Mouse (Mus musculus) erythroblast, adult 5-6 weeks (primary cell): Measurements from ENCODE around the gene Mboat7. TPM values are rescaled to one million over a fixed set of nuclear protein-coding genes. Genes with fewer than 3 reads are reported as not detected.

Experiments
- ATAC-seq: replicated peaks from 2 replicates; pipeline ENCODE4 v1.8.0; 2016; ENCODE audit warnings: moderate number of reproducible peaks, mild to moderate bottlenecking, moderate TSS enrichment, inconsistent platforms; ENCODE audit not compliant: poor library complexity, low FRiP score, severe bottlenecking
- total RNA-seq, 2 experiments: library from RNA; stranded (forward) in 1 of 2; stranded (reverse) in 1 of 2; fragments of 150-400 nt in 1 of 2; fragments of 200-764, 138-1000 nt in 1 of 2; gene quantifications; 2 replicates each; pipeline versions ENCODE4 v1.2.3 to v1.2.4; 2015 to 2017; ENCODE audit warnings: low replicate concordance in 2 of 2

Mboat7 gene
- total RNA-seq, 2 experiments from 2014 or later: 6.1 to 27.7 TPM

DNA sequence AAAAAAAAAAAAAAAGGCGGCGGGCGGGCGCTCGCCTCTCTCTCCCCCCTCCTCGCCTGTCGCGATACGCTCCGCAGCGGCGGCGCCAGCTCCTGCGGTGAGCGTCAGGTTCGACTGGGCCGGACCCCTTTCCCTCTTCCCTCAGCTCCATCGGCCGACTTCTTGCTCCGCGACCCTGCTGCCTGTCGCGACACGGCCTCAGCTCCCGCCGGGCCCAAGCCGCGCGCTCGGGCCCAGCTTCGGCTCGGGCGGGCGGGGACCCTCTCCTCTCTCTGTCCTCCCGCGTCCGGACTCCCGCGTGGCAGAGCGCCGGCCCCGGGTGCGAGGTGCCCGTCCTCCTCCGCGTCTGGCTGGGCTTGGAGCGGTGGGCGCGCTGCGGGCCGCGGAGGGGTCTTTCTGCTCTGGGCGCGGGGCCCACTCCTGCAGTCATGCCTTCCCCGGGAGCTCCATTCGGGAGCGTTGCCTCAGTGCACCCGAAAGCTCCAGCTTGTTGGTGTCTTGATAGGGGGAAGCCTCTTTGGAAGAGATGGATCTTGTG lies 47.8 kb downstream of the Mboat7 start:
- peak; percentile 26 for ATAC-seq

DNA sequence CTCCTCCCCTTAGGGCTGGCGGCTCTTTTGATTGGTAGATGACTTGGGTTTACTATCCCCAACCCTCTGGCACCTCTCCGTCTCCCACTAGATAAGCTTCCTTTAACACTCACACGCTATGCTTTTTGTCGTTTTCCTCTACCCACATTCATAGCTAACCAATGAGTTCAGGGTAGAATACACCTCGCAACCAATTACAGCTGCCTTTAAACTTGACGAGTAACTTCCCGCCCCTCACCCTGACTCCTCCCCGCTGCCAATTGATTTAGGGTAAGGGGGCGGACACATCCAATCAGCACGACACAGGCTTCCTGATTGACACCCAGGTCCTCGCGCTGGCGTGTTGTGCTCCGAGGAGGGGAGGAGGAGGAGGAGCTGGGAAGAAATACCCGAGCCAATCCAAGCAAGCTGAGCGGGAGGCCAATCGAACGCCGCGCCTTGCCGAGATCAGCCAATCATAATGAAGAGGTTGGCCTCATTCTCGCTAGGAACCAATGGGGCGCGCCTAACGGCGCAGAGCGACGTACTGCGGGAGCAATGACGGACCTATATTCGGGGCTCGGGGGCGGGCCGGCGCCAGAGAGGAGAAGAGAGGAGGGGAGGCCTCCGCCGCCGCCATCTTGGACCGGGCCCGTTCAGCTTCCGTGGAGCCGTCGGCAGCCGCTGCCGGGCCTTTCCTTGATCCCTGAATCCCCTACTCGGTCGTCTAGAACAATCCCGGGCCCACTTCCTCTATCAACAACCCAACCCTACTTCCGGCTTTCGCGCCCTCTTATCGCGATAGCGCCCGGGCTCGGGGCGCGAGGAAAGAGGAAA lies 48.4 kb downstream of the Mboat7 start, which contains the start of gene Cnot3:
Gene Cnot3, plus strand, starts transcription at position 597 of the 816 bp plus-strand sequence.
- peak; percentile 92 for ATAC-seq

DNA sequence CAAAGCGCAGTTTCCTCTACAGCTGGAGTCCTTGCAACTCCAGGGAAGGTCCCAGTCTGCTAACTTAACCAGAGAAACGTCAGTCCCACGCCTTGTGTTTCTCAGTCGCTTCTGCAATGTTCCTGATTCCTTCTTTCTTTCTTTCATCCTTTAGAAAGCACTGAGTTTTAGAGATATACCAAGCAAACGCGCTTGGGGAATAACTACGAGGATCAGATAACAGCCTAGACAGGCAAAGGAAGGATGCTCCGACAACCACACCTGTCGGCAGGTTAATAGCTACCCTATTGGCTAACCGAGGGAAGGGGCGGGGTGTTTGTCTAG lies 49.0 kb downstream of the Mboat7 start:
- peak; percentile 2; the same call in 1 of the 2 replicates for ATAC-seq

DNA sequence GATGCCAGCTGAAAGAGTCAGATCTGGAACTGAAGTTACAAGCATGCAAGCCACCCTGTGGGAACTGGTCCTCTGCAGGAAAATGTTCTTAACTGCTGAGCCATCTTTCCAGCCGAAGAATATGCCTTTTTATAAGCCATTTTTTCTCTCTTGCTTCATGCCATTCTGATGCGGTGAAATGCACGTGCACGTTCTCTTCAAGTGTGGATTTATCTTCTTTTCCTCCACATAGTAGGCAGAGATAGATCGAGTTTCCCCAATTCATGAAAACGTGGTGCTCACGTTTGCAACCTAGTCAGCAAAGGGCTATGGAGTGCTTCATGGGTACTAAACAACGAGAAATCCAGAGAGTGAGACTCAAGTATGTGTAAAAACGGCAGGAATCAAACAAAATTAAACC lies 49.5 kb downstream of the Mboat7 start:
- no peak for ATAC-seq

DNA sequence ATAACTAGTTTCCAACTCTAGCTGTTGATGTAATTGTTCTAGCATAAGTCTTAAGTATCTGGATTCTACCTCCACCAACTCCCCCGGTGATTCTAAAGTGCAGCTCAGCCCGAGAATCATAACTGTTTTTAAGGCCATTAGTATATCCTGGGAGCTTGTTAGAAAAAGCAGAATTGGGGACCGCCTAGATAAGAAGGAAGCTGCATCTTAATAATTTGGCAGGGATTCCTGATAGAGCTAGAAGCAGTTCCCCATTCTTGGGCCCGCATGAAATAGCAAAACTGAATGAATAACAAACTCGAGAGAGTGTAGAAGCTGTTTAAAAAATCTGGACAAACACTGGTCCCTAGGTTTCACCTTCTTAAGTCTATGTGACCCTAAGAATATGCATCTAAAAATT lies 49.9 kb downstream of the Mboat7 start:
- ATAC-seq: no peak

DNA sequence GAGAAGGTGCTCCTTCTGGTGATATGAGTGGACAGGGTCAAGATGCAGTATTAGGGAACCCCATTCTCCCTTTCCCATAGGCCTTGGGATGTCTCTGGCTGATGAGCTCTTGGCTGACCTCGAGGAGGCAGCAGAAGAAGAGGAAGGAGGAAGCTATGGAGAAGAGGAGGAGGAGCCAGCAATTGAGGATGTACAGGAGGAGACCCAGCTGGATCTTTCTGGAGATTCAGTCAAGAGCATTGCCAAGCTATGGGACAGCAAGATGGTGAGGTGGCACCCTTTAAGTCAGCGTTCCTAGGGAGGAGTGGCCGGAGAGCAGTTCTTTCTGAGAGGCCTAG lies 62.9 kb downstream of the Mboat7 start:
- no peak for ATAC-seq

DNA sequence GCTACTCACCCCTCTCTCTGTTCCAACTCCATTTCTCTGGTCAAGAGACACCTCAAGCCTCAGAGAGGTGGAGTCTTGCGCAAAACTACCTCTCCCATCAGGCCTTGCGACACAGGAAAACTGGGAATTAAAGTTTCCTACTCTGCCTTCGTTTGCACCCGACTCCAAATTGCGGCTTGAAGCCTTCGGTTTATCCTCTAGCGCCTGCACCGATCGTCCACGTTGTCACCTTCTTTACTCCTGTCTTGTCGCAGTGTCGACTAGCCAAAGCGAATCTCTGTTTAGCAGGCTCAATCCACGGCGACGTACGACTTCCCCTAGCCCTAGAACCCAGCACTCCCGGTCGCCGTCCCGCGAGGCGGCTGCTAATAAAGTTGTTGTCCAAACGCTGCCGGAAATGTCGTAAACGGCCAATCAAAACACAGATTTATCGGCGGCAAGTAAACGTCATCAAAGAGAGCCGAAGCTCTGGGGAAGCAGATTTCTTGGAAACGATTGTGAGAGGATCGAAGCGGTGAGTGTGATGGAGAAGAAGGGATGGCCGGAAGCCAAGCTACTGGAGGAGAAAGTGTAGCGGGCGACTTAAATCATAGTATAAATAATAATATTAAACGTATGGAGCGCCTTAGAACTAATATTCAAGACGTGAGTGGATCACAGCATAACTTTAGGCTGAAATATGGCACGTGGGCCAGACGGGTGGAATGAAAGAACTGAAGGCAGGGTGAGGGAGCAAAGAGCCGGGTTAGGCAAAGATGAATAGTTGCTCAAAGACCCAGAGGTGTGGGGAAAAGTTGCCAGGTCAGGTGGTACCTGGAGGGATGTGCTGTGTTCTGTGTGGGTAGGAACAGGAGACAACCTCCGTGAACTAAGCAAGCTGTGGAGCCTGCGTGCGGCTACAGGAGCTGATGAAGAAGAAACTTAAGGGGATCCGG lies 63.5 kb downstream of the Mboat7 start, which contains the start of the genes Tfpt and Prpf31:
Gene Tfpt, minus strand, starts transcription at position 387 of the 935 bp plus-strand sequence.
Gene Prpf31, plus strand, starts transcription at position 443 of the 935 bp plus-strand sequence.
- peak; percentile 92 for ATAC-seq

DNA sequence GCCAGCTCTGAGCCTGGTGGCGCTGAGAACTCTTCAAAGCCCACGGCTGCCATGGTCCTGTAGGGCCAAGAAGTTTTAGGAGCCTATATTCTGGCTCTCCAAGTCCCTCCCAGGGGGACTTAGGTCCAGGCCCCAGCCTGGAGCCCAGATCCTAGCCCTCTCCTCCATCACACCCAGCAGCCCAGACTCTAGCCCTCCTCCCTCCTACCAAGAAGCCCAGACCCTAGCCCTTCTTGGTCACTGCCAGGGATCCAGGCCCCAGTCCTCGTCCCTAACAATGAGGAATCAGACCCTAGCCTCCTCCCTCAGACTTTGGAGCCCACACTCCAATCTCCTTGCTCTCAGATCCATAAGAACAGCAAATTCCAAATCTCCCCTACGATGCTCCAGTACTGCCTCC lies 64.3 kb downstream of the Mboat7 start:
- peak; percentile 20 for ATAC-seq

Other genes starting within 250 kb of the Mboat7 start
- gene Tarm1, start 190.9 kb downstream of the Mboat7 start, total RNA-seq (2015; ENCODE audit: low replicate concordance): 0.63 TPM in 1 of 2 replicates, not detected in the other
- gene Tarm1, start 190.9 kb downstream of the Mboat7 start, total RNA-seq (2017; ENCODE audit: low replicate concordance): 0.34 and 1.8 TPM in 2 replicates
- gene Oscar, start 77.4 kb downstream of the Mboat7 start, total RNA-seq (2015; ENCODE audit: low replicate concordance): not detected in 2 replicates
- not detected in 2 replicates for gene Oscar, start 77.4 kb downstream of the Mboat7 start, total RNA-seq (2017; ENCODE audit: low replicate concordance)
- gene Ndufa3, start 76.2 kb downstream of the Mboat7 start, total RNA-seq (2015; ENCODE audit: low replicate concordance): 136 and 146 TPM in 2 replicates
- gene Ndufa3, start 76.2 kb downstream of the Mboat7 start, total RNA-seq (2017; ENCODE audit: low replicate concordance): 46.0 and 54.0 TPM in 2 replicates
- gene Tfpt, start 63.6 kb downstream of the Mboat7 start, total RNA-seq (2015; ENCODE audit: low replicate concordance): 4.2 and 4.6 TPM in 2 replicates
- 15.4 and 15.5 TPM in 2 replicates for gene Tfpt, start 63.6 kb downstream of the Mboat7 start, total RNA-seq (2017; ENCODE audit: low replicate concordance)
- 8.8 and 10.4 TPM in 2 replicates for gene Prpf31, start 63.5 kb downstream of the Mboat7 start, total RNA-seq (2015; ENCODE audit: low replicate concordance)
- gene Prpf31, start 63.5 kb downstream of the Mboat7 start, total RNA-seq (2017; ENCODE audit: low replicate concordance): 9.5 and 16.4 TPM in 2 replicates
- 80.9 and 94.9 TPM in 2 replicates for gene Cnot3, start 48.3 kb downstream of the Mboat7 start, total RNA-seq (2015; ENCODE audit: low replicate concordance)
- 15.2 and 20.4 TPM in 2 replicates for gene Cnot3, start 48.3 kb downstream of the Mboat7 start, total RNA-seq (2017; ENCODE audit: low replicate concordance)
- 1.5 and 5.0 TPM in 2 replicates for gene Leng1, start 27.7 kb downstream of the Mboat7 start, total RNA-seq (2015; ENCODE audit: low replicate concordance)
- gene Leng1, start 27.7 kb downstream of the Mboat7 start, total RNA-seq (2017; ENCODE audit: low replicate concordance): 1.7 and 2.6 TPM in 2 replicates
- 0.63 TPM in 1 of 2 replicates, not detected in the other for gene Tmc4, start 16.0 kb downstream of the Mboat7 start, total RNA-seq (2015; ENCODE audit: low replicate concordance)
- 2.1 and 3.6 TPM in 2 replicates for gene Tmc4, start 16.0 kb downstream of the Mboat7 start, total RNA-seq (2017; ENCODE audit: low replicate concordance)
- 1.2 and 7.9 TPM in 2 replicates for gene Tsen34, start 660 bp downstream of the Mboat7 start, total RNA-seq (2015; ENCODE audit: low replicate concordance)
- gene Tsen34, start 660 bp downstream of the Mboat7 start, total RNA-seq (2017; ENCODE audit: low replicate concordance): 1.3 and 3.2 TPM in 2 replicates
- gene Rps9, start 10.5 kb upstream of the Mboat7 start, total RNA-seq (2015; ENCODE audit: low replicate concordance): 418 and 419 TPM in 2 replicates
- 230 and 442 TPM in 2 replicates for gene Rps9, start 10.5 kb upstream of the Mboat7 start, total RNA-seq (2017; ENCODE audit: low replicate concordance)
- gene Pirb, start 26.9 kb upstream of the Mboat7 start, total RNA-seq (2015; ENCODE audit: low replicate concordance): 44.4 and 48.7 TPM in 2 replicates
- gene Pirb, start 26.9 kb upstream of the Mboat7 start, total RNA-seq (2017; ENCODE audit: low replicate concordance): 10.7 and 16.3 TPM in 2 replicates
- gene Gm15448, start 132.2 kb upstream of the Mboat7 start, total RNA-seq (2015; ENCODE audit: low replicate concordance): 2.1 TPM in 1 of 2 replicates, not detected in the other
- gene Gm15448, start 132.2 kb upstream of the Mboat7 start, total RNA-seq (2017; ENCODE audit: low replicate concordance): 1.6 and 3.8 TPM in 2 replicates
- gene Pira2, start 151.5 kb upstream of the Mboat7 start, total RNA-seq (2015; ENCODE audit: low replicate concordance): 11.3 and 12.5 TPM in 2 replicates
- 7.4 and 7.9 TPM in 2 replicates for gene Pira2, start 151.5 kb upstream of the Mboat7 start, total RNA-seq (2017; ENCODE audit: low replicate concordance)
- gene Gm14548, start 204.6 kb upstream of the Mboat7 start, total RNA-seq (2015; ENCODE audit: low replicate concordance): 7.5 and 8.8 TPM in 2 replicates
- gene Gm14548, start 204.6 kb upstream of the Mboat7 start, total RNA-seq (2017; ENCODE audit: low replicate concordance): 7.4 and 8.4 TPM in 2 replicates
- 13.6 and 20.8 TPM in 2 replicates for gene Lilra6, start 222.0 kb upstream of the Mboat7 start, total RNA-seq (2015; ENCODE audit: low replicate concordance)
- gene Lilra6, start 222.0 kb upstream of the Mboat7 start, total RNA-seq (2017; ENCODE audit: low replicate concordance): 3.1 and 3.9 TPM in 2 replicates